Mouse (Mus musculus) G1E (cell line): ENCODE results near the gene Tcp11l2. TPM values are rescaled to one million over a fixed set of nuclear protein-coding genes. Genes with fewer than 3 reads are reported as not detected.

Source experiments
- ATAC-seq: 2 replicates; pipeline ENCODE4 v1.8.0; 2016; ENCODE audit warnings: mild to moderate bottlenecking; ENCODE audit not compliant: insufficient number of reproducible peaks, poor library complexity, low FRiP score, severe bottlenecking; ENCODE audit errors: extremely low read depth
- DNase-seq: peaks from one replicate; pipeline ENCODE4 v3.0.0; 2012; ENCODE audit warnings: low spot score
- H3K27me3 ChIP-seq: 2 replicates; pipeline ENCODE4 v1.6.1; 2012; ENCODE audit warnings: mild to moderate bottlenecking, low read length, inconsistent platforms; ENCODE audit not compliant: insufficient read depth
- H3K36me3 ChIP-seq: replicated peaks from 2 replicates; pipeline ENCODE3; 2012; ENCODE audit warnings: mild to moderate bottlenecking, inconsistent platforms
- H3K4me1 ChIP-seq: 2 replicates; pipeline ENCODE4 v1.6.1; 2012; ENCODE audit warnings: low read depth, low read length, inconsistent platforms, mixed read lengths; ENCODE audit not compliant: insufficient read depth
- H3K4me3 ChIP-seq: 2 replicates; pipeline ENCODE4 v1.5.1; 2012; ENCODE audit warnings: low read depth, mild to moderate bottlenecking, inconsistent platforms, low read length, moderate library complexity, mixed read lengths
- H3K9me3 ChIP-seq: replicated peaks from 2 replicates; pipeline ENCODE4 v1.6.1; 2012; ENCODE audit warnings: inconsistent platforms
- CTCF ChIP-seq: IDR thresholded peaks from 2 replicates; pipeline ENCODE4 v1.5.1; 2012; ENCODE audit warnings: low read depth, low read length, inconsistent platforms, mixed read lengths
- GATA1 ChIP-seq: IDR thresholded peaks from 2 replicates; pipeline ENCODE4 v1.6.1; 2012; ENCODE audit warnings: borderline replicate concordance, low read length, inconsistent platforms, mixed read lengths
- GATA2 ChIP-seq: IDR thresholded peaks from 2 replicates; pipeline ENCODE4 v1.6.1; 2012; ENCODE audit warnings: low read depth, low read length, inconsistent platforms, borderline replicate concordance
- POLR2AphosphoS5 ChIP-seq: IDR thresholded peaks from 2 replicates; pipeline ENCODE4 v1.6.1; 2012; ENCODE audit warnings: low read depth, low read length, inconsistent platforms; ENCODE audit not compliant: insufficient replicate concordance
- TAL1 ChIP-seq: conservative IDR thresholded peaks from 2 replicates; pipeline ENCODE4 v1.6.1; 2012; ENCODE audit warnings: low read depth, low read length, inconsistent platforms, mixed read lengths
- polyA plus RNA-seq: library from polyadenylated mRNA; stranded (reverse); fragments of >175 nt; gene quantifications from 2 replicates; pipeline ENCODE4 v1.2.3, GENCODE M21; 2012
- total RNA-seq, 2 experiments: library from RNA; stranded (forward) in 1 of 2; stranded (reverse) in 1 of 2; fragments of 200-1000 nt in 1 of 2; fragments of >200 nt in 1 of 2; fragmentation: Nextera tagmentation in 1 of 2; gene quantifications; 2 replicates each; pipeline ENCODE4 v1.2.3; 2014 to 2017

The Tcp11l2 gene
- total and polyA plus RNA-seq, 3 experiments: 10.4 to 75.5 (median 24.6) TPM

DNA sequence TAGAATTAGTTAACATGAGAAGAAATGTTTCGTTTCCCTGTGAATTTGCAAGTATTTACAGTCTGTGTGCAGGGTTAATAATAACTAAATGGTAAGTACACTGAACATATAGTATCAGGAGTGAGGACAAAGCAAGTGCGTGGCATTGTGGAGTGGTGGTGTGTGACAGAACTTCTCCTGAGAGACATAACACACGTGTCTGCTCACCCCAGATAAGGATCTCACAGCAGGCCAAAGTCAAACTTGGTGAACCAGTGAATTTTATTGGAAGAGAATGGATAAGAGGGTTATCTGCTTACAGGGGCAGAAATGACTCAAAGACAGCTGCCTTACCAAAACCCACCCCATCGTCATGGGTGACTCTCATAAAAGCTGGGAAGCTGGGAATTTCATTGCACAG, 72.5 kb downstream of the Tcp11l2 start:
- Histone ChIP-seq H3K9me3 (no peaks in the 10 kb centered on the region), H3K27me3 (no peaks in the 10 kb centered on the region), H3K4me3 (no peak overlapping the region), H3K36me3 (peaks cover 78% of the 10 kb centered on the region), H3K4me1 (peaks cover 33% of the 10 kb centered on the region)
- TF ChIP-seq CTCF: no peak
- no peak for TF ChIP-seq POLR2AphosphoS5
- TF ChIP-seq TAL1: 0 out of 2 replicates have a peak, but pooled peaks have one; percentile 19
- peak; percentile 35; the same call in 1 of the 2 replicates for TF ChIP-seq GATA2
- no peak for TF ChIP-seq GATA1
- ATAC-seq (peak; percentile 73), DNase-seq (no peak)

DNA sequence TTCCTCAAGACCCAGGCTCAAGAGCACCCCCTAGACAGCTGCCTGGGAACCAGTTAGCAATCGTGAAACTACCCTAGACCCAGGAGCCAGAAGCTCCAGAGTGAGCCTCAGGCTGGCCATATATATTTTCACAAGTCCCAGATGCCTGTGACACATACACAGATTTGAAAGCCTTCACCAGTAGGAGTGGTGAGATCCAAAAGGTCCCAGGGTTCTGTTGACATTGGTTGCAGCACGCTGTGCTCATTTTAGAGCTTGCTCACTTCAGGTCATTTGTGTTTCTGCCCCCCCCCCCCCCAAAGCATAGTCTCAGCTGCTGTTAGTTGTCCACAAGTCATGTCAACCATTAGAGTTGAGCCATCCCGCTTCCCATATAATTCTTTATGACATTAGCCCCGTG, 77.6 kb downstream of the Tcp11l2 start:
- DNase-seq (no peak), ATAC-seq (no peak)
- no peak for TF ChIP-seq GATA2
- no peak for TF ChIP-seq GATA1
- TF ChIP-seq POLR2AphosphoS5: no peak
- no peak for TF ChIP-seq TAL1
- no peak for TF ChIP-seq CTCF
- Histone ChIP-seq H3K4me3 (no peak overlapping the region), H3K36me3 (peaks cover 75% of the 10 kb centered on the region), H3K27me3 (no peaks in the 10 kb centered on the region), H3K9me3 (no peaks in the 10 kb centered on the region), H3K4me1 (peaks cover 24% of the 10 kb centered on the region)

- TF ChIP-seq GATA2: no peak
- TF ChIP-seq GATA1: no peak
- no peak for ATAC-seq
- Histone ChIP-seq H3K4me1 (peaks cover 17% of the 10 kb centered on the region), H3K36me3 (peaks cover 76% of the 10 kb centered on the region), H3K27me3 (no peaks in the 10 kb centered on the region), H3K9me3 (no peaks in the 10 kb centered on the region), H3K4me3 (no peak overlapping the region)
- no peak for DNase-seq
These were observed 78.3 kb downstream of the Tcp11l2 start for GRCm38 (mm10) chr10:84654731-84655130.

GRCm38 (mm10) chr10:84656618-84657017, 80.2 kb downstream of the Tcp11l2 start:
- no peaks in the 10 kb centered on the region for H3K27me3 ChIP-seq
- DNase-seq (no peak), ATAC-seq (no peak)

DNA sequence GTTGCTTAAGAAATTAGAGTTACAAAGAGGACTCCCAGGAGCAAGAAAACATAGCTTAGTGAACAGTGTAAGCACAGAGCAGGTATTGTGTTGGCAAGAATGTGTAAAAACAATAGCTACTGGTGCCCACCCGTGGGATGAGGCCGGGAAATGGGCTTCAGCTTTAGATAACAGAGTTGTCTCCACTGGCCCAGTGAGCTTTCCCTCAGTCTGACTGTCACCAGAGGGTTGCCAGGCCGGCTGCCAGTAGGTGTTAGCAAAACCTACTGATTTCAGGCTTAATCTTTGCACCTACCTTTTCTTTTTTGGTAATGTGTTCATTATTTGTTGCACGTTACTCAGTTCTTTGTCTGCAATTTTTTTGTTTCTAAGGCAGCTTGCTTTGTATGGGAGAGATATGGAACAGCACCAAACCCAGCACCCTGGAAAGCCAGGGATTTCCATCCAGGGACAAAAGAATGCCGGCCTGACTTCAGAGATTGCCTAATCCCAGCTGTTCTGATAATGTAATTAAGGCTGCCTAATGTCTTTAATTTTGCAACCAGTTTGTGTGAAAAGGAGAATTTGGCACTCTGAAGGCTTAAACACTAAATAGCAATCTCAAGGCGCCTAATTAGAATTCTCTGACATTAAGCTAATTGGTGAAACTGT, 81.1 kb downstream of the Tcp11l2 start:
- Histone ChIP-seq H3K9me3 (no peaks in the 10 kb centered on the region), H3K4me1 (peaks cover 7% of the 10 kb centered on the region), H3K36me3 (peaks cover 82% of the 10 kb centered on the region), H3K27me3 (no peaks in the 10 kb centered on the region), H3K4me3 (no peak overlapping the region)
- ATAC-seq: no peak
- no peak for TF ChIP-seq CTCF
- TF ChIP-seq GATA2: no peak
- no peak for TF ChIP-seq TAL1
- TF ChIP-seq GATA1: no peak
- TF ChIP-seq POLR2AphosphoS5: no peak
- no peak for DNase-seq

More at GRCm38 (mm10) chr10:84656618-84657017, 80.2 kb downstream of the Tcp11l2 start:
- H3K4me1 ChIP-seq: peaks cover 7% of the 10 kb centered on the region
- peaks cover 78% of the 10 kb centered on the region for H3K36me3 ChIP-seq
- TF ChIP-seq TAL1 (no peak), POLR2AphosphoS5 (no peak), GATA1 (no peak), CTCF (no peak), GATA2 (no peak)
- H3K4me3 ChIP-seq: no peak overlapping the region
- no peaks in the 10 kb centered on the region for H3K9me3 ChIP-seq

- Histone ChIP-seq H3K36me3 (peaks cover 76% of the 10 kb centered on the region), H3K27me3 (no peaks in the 10 kb centered on the region), H3K4me1 (peaks cover 7% of the 10 kb centered on the region), H3K4me3 (no peak overlapping the region), H3K9me3 (no peaks in the 10 kb centered on the region)
- DNase-seq: no peak
- ATAC-seq: no peak
- TF ChIP-seq GATA2: no peak
- TF ChIP-seq TAL1: no peak
- TF ChIP-seq GATA1: no peak
- TF ChIP-seq CTCF: no peak
- TF ChIP-seq POLR2AphosphoS5: no peak
These were observed 81.8 kb downstream of the Tcp11l2 start for GRCm38 (mm10) chr10:84658088-84658848.
